In the genomic region with DNA sequence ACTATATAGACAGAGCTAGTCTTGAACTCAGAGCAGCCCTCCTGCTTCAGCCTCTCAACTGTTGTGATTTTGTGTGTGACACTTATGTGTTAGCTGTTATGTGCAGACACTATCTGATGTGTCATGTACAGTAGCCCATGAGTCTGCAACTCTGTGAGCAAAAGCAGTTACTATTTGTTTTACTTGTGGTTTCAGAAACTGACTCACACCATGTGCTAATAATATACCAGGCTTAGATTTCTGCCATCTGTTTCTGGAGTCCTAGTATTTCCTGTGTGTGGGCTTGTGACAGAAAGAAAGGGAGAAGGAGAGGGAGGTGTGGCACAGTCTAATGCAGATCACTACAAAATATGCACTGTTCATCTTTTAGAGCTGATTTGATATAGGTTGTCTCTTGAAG, we compare ENCODE assay signal across 17 mouse cellular contexts. TPM values are rescaled to one million over a fixed set of nuclear protein-coding genes. Genes with fewer than 3 reads are reported as not detected.
DNase-seq lines count a peak whose midpoint lies in the region; ATAC-seq lines count a peak whose summit lies in the region.
"Had no signal": no experiment of that assay in that cellular context is flagged by ENCODE, and none has a peak within 500 bp of the region (broad histone marks: within the 10 kb centered on the region; RNA-seq: fewer than 3 reads in every experiment).

No protein-coding gene starts in this region.

- no peaks in the 10 kb centered on the region for H3K4me1 ChIP-seq in midbrain, embryonic 13.5 days (replicated peaks)
- H3K4me1 ChIP-seq: embryonic facial prominence, embryonic 12.5 days; hindbrain, embryonic 13.5 days; neural tube, embryonic 12.5 days had no signal

- no peak overlapping the region for H3K4me3 ChIP-seq in midbrain, embryonic 13.5 days (replicated peaks)
- H3K4me3 ChIP-seq: embryonic facial prominence, embryonic 12.5 days; hindbrain, embryonic 13.5 days; neural tube, embryonic 12.5 days had no signal

- H3K27me3 ChIP-seq in midbrain, embryonic 13.5 days = no peaks in the 10 kb centered on the region
- H3K27me3 ChIP-seq: embryonic facial prominence, embryonic 12.5 days; hindbrain, embryonic 13.5 days; neural tube, embryonic 12.5 days had no signal

- no peak overlapping the region for H3K27ac ChIP-seq in midbrain, embryonic 13.5 days
- H3K27ac ChIP-seq: embryonic facial prominence, embryonic 12.5 days; hindbrain, embryonic 13.5 days; neural tube, embryonic 12.5 days had no signal

- ATAC-seq in midbrain, embryonic 13.5 days = no peak
- ATAC-seq: forebrain, embryonic 14.5 days; midbrain, embryonic 16.5 days had no signal

- H3K9me3 ChIP-seq in midbrain, embryonic 13.5 days = no peaks in the 10 kb centered on the region
- H3K9me3 ChIP-seq: embryonic facial prominence, embryonic 12.5 days; hindbrain, embryonic 13.5 days; neural tube, embryonic 12.5 days had no signal

- peaks cover 74% of the 10 kb centered on the region for H3K36me3 ChIP-seq in midbrain, embryonic 13.5 days

- peak; percentile 50 to 77 for DNase-seq in frontal cortex, adult 2 months (ENCODE audit: extremely low spot score in 1 of 2, low spot score in 1 of 2)
- no peak for DNase-seq in frontal cortex, postnatal 14 days (ENCODE audit: low spot score in 2 of 2)
- DNase-seq in 3134 (ENCODE audit: extremely low read depth, insufficient read length, low spot score) (peak; percentile 62), NIH3T3 (ENCODE audit: low read depth) (peak; percentile 62)
- peak; percentile 54 for DNase-seq in layer of hippocampus, adult 9-11 months
- DNase-seq in cerebellum, postnatal 25 days = no peak
- no peak for DNase-seq in kidney, postnatal 4 days
- DNase-seq: cerebellum, adult 9-10 months; gastrocnemius, postnatal 36 days; lung, adult 18-20 months; thymus, adult 2 months had no signal

- H3K9ac ChIP-seq in midbrain, embryonic 13.5 days (replicated peaks) = no peak overlapping the region
- H3K9ac ChIP-seq: embryonic facial prominence, embryonic 12.5 days; hindbrain, embryonic 13.5 days; neural tube, embryonic 12.5 days had no signal

- no peak overlapping the region for H3K4me2 ChIP-seq in midbrain, embryonic 13.5 days (replicated peaks)
- H3K4me2 ChIP-seq: embryonic facial prominence, embryonic 12.5 days; hindbrain, embryonic 13.5 days; neural tube, embryonic 12.5 days had no signal

RNA-seq across cellular contexts. Expression of gene Eprs, which starts 13.5 kb away (rescaled TPM):
- 34.0 and 36.7 TPM in 2 replicates for polyA plus RNA-seq in frontal cortex, adult 2 months (2012; rRNA removed)
- polyA plus RNA-seq in midbrain, embryonic 13.5 days (2015; fragmentation: Nextera tagmentation; extraction: Ambion mirVana) = 142 and 144 TPM in 2 replicates

RNA-seq across cellular contexts. Expression of gene Bpnt1, which starts 44.4 kb away (rescaled TPM):
- 89.2 and 93.1 TPM in 2 replicates for polyA plus RNA-seq in frontal cortex, adult 2 months (2012; rRNA removed)
- polyA plus RNA-seq in midbrain, embryonic 13.5 days (2015; fragmentation: Nextera tagmentation; extraction: Ambion mirVana) = 37.4 and 37.6 TPM in 2 replicates

RNA-seq across cellular contexts. Expression of gene Iars2, which starts 47.2 kb away (rescaled TPM):
- 22.3 and 26.1 TPM in 2 replicates for polyA plus RNA-seq in frontal cortex, adult 2 months (2012; rRNA removed)
- 19.4 and 19.9 TPM in 2 replicates for polyA plus RNA-seq in midbrain, embryonic 13.5 days (2015; fragmentation: Nextera tagmentation; extraction: Ambion mirVana)

Comparison
In these comparisons a context has a peak if more than half of its experiments do, and no peak if none do; other contexts are left out.
1. DNase-seq: peak in frontal cortex, adult 2 months (2 of 2), 3134 (single experiment), NIH3T3 (single experiment) and layer of hippocampus, adult 9-11 months (single experiment); none in frontal cortex, postnatal 14 days (0 of 2), cerebellum, postnatal 25 days (0 of 2) and kidney, postnatal 4 days (0 of 2).